Mouse (Mus musculus) limb, embryonic 10.5 days (tissue): ENCODE data around the gene Gal3st2b. TPM values are rescaled to one million over a fixed set of nuclear protein-coding genes. Genes with fewer than 3 reads are reported as not detected.
"Not testable (repeated sequence)": the region's sequence is repeated elsewhere in the genome, so short reads cannot be mapped to it uniquely, and the experiment has no call there.

Experiments used
- DNase-seq: peaks from one replicate; pipeline ENCODE4 v3.0.0-alpha.2; 2017; ENCODE audit warnings: low spot score
- H3K27ac ChIP-seq: fragments of 300-500 bp; sonication (generic); 2 replicates; pipeline ENCODE4 v1.5.1; 2016; ENCODE audit warnings: mild to moderate bottlenecking
- H3K27me3 ChIP-seq: fragments of 300-500 bp; sonication (generic); 2 replicates; pipeline ENCODE4 v1.6.1; 2016; ENCODE audit warnings: low read depth, mild to moderate bottlenecking; ENCODE audit not compliant: poor library complexity, severe bottlenecking
- H3K36me3 ChIP-seq: fragments of 300-500 bp; sonication (generic); 2 replicates; pipeline ENCODE4 v1.6.1; 2016; ENCODE audit warnings: mild to moderate bottlenecking, moderate library complexity
- H3K4me1 ChIP-seq: fragments of 300-500 bp; sonication (generic); 2 replicates; pipeline ENCODE4 v1.6.1; 2016
- H3K4me3 ChIP-seq: fragments of 300-500 bp; sonication (generic); 2 replicates; pipeline ENCODE4 v1.5.1; 2016; ENCODE audit warnings: mild to moderate bottlenecking, moderate library complexity
- H3K9me3 ChIP-seq: fragments of 300-500 bp; sonication (generic); replicated peaks from 2 replicates; pipeline ENCODE4 v1.6.1; 2016; ENCODE audit warnings: mild to moderate bottlenecking
- WGBS: fragments of 180-500 bp; shearing (Covaris S2); methylation state at CpG from one replicate; pipeline ENCODE4 v1.1.7; 2016; 5-methylcytosine and 5-hydroxymethylcytosine counted together
- polyA plus RNA-seq: library from polyadenylated mRNA; unstranded; fragments of >200 nt; fragmentation: Nextera tagmentation; extraction: Ambion mirVana; gene quantifications from 2 replicates; pipeline ENCODE4 v1.2.1, GENCODE M21; 2016

Gene Gal3st2b
- polyA plus RNA-seq, 1 experiment from 2014 or later, result not detected

- H3K9me3 ChIP-seq, H3K27ac ChIP-seq, H3K4me1 ChIP-seq, H3K27me3 ChIP-seq, H3K36me3 ChIP-seq, H3K4me3 ChIP-seq, DNase-seq: not testable (repeated sequence)
- WGBS, result 89% methylated on average over 2 of the region's 2 CpGs
Measured at GRCm38 (mm10) chr1:93991068-93991467, 73.0 kb downstream of the Gal3st2b start.

DNA sequence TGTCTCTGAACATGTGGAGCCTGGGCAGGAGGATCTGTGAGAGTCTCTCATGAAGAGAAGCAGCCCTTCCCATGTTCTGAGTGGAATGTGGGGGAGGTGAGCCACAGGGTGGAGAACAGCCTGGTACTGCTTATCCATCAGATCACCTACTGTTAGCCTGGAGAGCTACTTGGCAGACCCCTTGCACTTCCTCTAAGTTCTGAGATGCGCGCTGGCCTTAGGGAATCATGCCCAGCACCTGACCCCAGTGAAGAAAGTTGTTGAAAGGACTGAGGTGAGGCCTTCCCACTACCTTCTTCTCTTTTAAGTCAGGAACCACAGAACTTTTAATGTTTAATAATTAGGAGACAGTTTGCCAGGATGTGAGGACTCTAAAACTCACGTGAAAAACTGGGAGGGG is 73.4 kb downstream of the Gal3st2b start:
- DNase-seq, H3K27ac ChIP-seq, H3K4me3 ChIP-seq, H3K36me3 ChIP-seq, H3K4me1 ChIP-seq, H3K9me3 ChIP-seq, H3K27me3 ChIP-seq: not testable (repeated sequence)
- WGBS, result 86% methylated on average over 3 of the region's 3 CpGs

Other genes with a start within 250 kb of the Gal3st2b start
- 34.9 and 37.4 TPM in 2 replicates for gene Bok, start 232.7 kb upstream of the Gal3st2b start, polyA plus RNA-seq
- 91.8 and 95.8 TPM in 2 replicates for gene Atg4b, start 166.8 kb upstream of the Gal3st2b start, polyA plus RNA-seq
- gene Thap4, start 163.4 kb upstream of the Gal3st2b start, polyA plus RNA-seq, result 54.8 and 56.3 TPM in 2 replicates
- 280 and 304 TPM in 2 replicates for gene Dtymk, start 116.4 kb upstream of the Gal3st2b start, polyA plus RNA-seq
- gene Ing5, start 114.3 kb upstream of the Gal3st2b start, polyA plus RNA-seq, result 21.4 and 22.7 TPM in 2 replicates
- 13.7 and 15.0 TPM in 2 replicates for gene D2hgdh, start 93.4 kb upstream of the Gal3st2b start, polyA plus RNA-seq
- not detected in 2 replicates for gene Gal3st2, start 57.0 kb upstream of the Gal3st2b start, polyA plus RNA-seq
- not detected in 2 replicates for gene Gal3st2c, start 72.2 kb downstream of the Gal3st2b start, polyA plus RNA-seq
- not detected in 2 replicates for gene Neu4, start 102.1 kb downstream of the Gal3st2b start, polyA plus RNA-seq
- gene Pdcd1, start 134.2 kb downstream of the Gal3st2b start, polyA plus RNA-seq, result not detected in 2 replicates